Mouse (Mus musculus) bone marrow, adult 2 months (tissue): ENCODE results near the gene Cnga1.

Experiments used
- CTCF ChIP-seq: fragments of 200-500 bp; IDR thresholded peaks from 2 replicates; pipeline ENCODE4 v1.5.1; 2011; ENCODE audit warnings: low read length, control low read depth; ENCODE audit not compliant: control insufficient read depth, insufficient read depth
- POLR2A ChIP-seq: fragments of 200-500 bp; IDR thresholded peaks from 2 replicates; pipeline ENCODE4 v1.6.1; 2011; ENCODE audit warnings: low read depth, mild to moderate bottlenecking, control low read depth, low read length, borderline replicate concordance; ENCODE audit not compliant: control insufficient read depth

- TF ChIP-seq CTCF: no peak
- no peak for TF ChIP-seq POLR2A
These were observed 23.1 kb downstream of the Cnga1 start for GRCm38 (mm10) chr5:72621022-72621421.
